Mouse (Mus musculus) heart, postnatal 25 days (tissue): ENCODE data around the gene Gyg. TPM values are rescaled to one million over a fixed set of nuclear protein-coding genes. Genes with fewer than 3 reads are reported as not detected.

Experiments
- DNase-seq: peaks from one replicate; pipeline ENCODE4 v3.0.0; 2022; ENCODE audit warnings: low spot score
- intact Hi-C: fragments of 180-260 bp; cut with DNase I; formaldehyde crosslinking; loops from one replicate; pipeline ENCODE4 v1.15.1; 2025
- total RNA-seq, 2 experiments: library from RNA; stranded (reverse); gene quantifications; 2 replicates each; pipeline ENCODE4 v1.2.3; 2021

Gene Gyg
- total RNA-seq = 100 to 1,000 TPM; 145 to 158 TPM

DNA sequence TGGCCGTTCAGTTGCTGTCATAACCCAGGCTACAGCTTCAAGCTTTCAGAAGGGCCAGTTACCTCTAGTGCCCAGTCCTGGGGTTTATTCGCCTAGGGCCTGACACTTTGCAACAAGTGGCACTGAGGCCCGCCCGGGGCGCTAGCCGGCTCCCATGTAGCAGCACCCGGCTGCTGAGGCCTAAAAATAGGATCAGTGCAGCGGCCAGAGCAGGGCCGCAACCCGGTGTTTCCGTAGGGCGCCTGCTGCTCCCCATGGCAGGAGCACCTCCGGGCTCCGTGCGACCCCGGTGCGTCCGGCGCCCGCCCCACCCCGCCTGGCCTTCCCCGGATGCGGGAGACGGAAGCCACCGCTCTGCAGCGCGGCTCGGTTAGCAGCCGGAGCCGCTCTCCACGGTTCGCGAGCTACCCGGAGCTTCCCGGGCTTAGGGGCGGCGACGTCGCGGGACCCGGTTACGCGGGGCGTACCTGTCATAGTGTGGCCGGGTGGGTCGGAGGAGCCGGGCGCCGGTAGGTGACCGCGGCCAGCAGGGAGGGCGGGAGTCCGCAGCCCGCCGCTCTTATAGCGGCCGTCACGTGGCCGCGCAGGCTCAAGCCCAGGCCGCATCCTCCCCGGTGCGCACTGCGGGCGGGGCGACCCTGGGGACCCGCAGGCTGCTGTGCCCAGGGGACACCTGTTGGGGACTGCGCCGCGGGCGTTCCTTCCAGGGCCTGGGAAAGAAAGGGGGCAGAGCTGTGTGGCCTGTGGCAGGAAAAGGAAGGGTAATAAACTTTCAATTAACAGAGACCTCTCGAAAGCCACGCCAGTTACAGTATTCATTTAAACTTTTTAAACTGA is at the start of gene Gyg:
TSS of gene Gyg (minus strand) at position 787 of the 837 bp plus-strand sequence.
- DNase-seq = peak; percentile 47
- intact Hi-C loops = loop anchor here (5.0 to 10.0 kb wide), 2 partner anchors 43 to 530 kb away; partner anchors contain the start of gene 1700064H15Rik

DNA sequence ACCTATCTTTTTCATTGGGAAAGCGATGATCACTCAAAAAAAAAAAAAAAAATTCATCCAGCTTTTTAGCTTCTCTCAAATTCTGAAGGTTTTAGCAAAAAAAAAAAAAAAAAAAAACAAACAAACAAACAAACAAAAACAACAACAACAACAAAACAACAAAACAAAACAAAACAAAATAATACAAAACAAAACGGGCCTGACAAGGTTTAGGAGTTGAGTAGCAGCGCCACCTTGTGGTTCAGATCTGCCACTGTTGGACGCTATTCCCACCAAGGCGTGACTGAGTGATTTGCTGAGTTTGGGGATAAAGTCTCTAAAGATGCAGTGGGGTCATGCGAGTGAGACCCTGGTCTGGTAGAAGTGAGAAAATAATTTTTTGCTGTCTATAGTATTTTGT is 43.8 kb upstream of the Gyg start:
- intact Hi-C loops = loop anchor here (5.0 kb wide), 2 partner anchors 47 to 192 kb away; no protein-coding TSS in a partner anchor
- DNase-seq = no peak

DNA sequence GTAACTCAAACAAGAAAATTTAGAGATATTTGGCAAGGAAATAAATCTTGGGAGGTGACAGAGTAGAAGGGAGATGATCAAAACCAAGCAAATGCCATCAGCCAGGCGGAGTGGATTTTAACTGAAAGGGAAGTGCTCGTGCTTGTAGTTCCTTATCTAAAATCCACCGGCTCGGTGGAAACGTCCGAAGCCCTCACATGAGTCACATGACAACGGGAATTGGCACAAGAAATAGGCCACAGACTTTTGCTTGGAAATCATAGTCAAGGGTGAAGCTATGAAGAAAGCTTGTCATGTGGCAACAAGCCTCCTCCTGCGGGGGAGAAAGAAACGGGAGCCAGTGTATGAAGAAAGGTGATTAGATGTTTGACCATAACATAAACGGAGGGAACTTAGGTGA is 42.8 kb upstream of the Gyg start:
- intact Hi-C loops = loop anchor here (5.0 kb wide), 2 partner anchors 46 to 191 kb away; no protein-coding TSS in a partner anchor
- DNase-seq = no peak

DNA sequence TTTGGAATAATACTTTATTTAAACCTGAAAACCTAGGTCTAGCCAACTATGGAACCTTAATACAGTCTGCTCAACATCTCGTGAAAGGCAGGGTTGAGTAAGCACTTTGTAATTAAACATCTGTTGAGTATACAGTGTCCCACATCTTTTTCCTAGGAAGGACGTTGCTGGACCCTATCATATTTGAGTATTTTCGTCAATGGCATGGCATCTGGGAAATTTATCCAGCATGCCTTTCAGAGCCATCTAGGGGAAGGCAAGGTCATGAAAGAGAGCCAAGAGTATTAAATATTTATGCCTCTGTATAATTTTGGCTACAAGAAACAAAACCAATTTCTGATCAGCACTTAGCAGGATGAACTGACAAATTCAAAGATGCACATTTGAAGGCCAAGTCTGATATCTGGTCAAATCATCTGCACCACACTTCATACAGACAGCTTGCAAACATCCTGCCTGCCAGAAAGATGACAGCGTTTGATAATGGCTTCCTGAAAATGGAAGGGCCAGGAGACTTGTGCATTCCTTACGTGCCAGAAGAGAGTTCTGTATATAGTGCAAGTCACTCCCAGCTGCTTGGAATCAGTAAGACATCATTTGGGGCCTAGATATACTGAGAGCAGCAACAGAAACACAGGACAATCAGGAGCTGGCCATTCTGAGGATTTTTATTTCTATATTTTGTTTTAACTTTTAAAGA is 34.0 kb upstream of the Gyg start:
- intact Hi-C loops = no loop called here

DNA sequence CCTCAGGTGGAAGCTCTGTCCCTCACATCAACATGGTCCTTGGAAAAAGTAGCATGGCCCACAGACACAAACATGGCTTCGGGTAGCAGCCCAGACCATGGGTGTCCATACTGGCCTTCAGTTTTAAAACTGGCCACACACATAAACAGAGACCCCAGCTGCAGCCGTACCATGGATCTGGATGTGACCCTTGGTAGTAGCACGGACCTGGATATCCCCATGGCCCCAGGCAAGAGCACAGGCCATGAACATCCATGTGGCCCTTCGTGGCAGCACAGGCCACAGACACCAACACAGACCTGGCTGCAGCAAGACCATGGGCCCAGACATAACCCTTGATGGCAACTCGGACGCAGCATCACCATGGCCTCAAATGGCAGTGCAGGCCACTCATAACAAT is 17.3 kb upstream of the Gyg start:
- DNase-seq = no peak
- intact Hi-C loops = no loop called here

More for the DNA sequence above, 34.0 kb upstream of the Gyg start:
- no peak for DNase-seq

DNA sequence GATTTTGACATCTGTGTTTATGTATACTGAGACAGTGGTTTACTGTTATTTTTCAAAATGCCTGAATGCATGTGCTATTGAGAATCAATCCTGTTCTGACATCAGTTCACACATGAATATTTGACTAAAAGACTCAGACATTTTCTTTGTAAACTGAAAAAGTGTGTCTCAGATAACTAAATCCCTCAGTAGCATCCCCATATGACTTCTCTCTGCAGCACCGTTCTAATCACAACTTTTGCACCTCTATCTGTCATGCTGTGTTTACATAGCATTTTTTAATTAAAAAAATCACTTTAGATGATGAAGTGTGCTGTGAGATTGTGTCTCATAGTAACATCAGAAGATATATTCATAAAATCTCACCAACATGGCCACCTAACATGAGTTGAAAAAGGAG is 12.4 kb upstream of the Gyg start:
- intact Hi-C loops = no loop called here
- no peak for DNase-seq

DNA sequence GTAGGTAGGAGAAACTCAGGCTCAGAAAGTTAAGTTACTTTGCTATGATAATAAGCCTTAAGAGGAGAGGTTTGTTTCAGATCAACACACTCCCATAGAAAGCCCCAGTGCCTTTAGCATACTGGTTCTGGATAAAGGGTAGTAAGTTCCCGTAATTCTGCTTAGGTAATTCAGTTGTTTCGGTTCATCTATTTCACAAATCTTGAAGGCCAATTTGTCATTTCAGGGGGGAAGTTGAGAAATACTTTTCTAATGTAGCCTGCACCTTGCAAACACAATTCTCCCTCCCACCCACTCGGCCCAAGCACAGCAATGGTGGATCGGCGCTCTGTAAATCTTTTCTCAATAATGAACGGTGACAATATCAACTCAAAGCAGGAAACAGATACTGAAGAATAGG is 359 bp upstream of the Gyg start:
- DNase-seq = no peak
- intact Hi-C loops = loop anchor here (10.0 kb wide), 1 partner anchor 531 kb away; the partner anchor contains the start of gene 1700064H15Rik

DNA sequence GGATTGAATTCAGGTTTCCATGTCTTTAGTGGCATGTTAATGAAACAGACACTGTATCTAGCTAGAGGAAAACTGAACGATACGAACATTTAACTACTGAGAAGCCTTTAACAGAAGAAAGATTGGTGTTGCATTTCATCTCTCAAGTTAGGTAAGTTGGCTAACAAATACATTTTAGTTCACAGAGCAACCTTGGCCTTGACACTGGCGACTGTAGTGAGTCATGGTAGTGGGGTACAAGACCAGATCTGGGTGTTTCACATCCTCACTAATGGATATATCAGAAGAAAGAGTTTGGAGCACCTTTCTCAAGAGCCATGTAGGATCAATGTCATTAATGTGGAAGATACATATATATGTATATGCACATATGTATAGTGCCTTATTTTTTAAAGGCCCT is 3.5 kb downstream of the Gyg start:
- no peak for DNase-seq
- intact Hi-C loops = loop anchor here (5.0 to 10.0 kb wide), 2 partner anchors 46 to 527 kb away; partner anchors contain the start of gene 1700064H15Rik

DNA sequence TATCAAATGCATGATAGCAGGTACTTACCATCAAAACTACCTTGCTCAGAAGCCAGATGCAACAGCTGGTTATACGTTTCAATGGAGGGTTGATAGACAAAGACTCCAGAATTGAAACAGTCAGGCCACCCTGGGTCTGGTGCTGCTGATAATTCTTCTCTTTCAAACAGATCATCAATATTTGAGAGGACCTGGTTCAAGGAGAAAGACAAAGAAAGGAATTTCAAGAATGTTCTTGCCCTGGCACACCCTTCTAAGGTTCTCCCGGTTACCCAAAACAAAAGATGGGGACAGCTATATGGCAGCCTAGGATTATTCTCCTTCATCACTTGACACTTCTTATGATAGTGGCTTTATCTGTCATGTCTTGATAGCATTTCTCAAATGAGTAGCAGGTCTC is 4.6 kb downstream of the Gyg start:
- no peak for DNase-seq
- intact Hi-C loops = loop anchor here (5.0 to 10.0 kb wide), 2 partner anchors 47 to 526 kb away; partner anchors contain the start of gene 1700064H15Rik

DNA sequence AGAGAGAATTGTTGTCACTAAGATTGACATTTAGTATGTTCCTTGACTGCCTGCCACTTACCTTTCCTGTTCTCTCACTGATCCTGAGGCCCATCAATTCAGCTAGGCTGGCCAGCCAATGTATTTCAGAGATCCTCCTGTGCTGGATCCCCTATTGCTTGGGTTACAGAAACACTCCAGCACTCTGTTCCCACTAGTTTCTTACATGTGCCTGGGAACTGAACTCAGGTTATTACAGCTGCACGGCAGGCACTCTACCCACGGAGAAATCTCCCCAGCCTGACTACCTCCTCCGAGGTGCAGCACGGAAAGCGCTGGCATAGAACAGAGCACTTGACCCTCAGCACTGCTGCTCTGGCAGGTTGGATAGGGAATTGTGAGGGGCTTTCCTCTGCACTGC is 7.5 kb downstream of the Gyg start:
- no peak for DNase-seq
- intact Hi-C loops = no loop called here

DNA sequence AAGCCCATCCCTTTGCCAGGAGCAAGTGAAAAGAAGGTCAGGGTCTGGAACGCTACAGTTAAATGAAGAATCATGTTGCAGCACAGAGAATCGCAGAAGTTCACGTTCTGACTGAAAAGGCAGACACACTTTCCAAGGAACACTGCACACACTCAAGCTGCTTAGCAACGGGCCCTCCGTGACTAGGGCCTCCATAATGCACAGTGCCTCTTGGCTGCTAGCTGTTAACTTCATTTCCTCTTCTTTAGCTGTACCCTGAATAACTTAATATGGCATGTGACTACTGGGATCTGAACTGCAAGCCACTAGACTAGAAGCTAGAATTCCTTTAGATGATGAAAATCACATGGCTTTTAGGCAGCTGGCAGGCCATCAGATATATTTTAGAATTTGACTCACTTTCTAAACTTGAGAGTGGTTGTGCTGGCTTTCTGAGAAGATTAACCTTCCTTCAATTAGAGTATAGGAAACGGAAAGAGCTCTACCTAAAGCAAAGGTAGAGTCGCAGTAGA is 8.2 kb downstream of the Gyg start:
- intact Hi-C loops = no loop called here
- no peak for DNase-seq

DNA sequence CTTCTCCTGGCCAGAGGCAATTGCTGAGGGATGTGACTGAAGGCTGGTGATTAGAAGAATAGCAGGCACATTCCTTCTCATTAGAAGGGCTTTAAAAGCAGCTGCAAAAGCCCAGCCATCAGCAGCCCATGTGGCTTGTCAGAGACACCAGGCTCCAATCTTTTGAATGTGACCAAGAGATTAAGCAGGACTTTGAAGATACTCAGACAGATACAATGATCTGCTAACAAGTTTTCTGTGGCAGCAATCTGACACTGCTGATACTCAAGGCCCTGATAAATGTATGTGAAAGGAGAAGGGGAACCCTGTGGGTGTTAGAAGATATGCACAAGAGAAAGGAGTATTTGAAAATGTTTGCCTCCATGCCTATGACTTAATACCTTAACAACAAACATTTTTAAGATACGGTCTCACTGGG is 9.4 kb downstream of the Gyg start:
- intact Hi-C loops = no loop called here
- DNase-seq = no peak

DNA sequence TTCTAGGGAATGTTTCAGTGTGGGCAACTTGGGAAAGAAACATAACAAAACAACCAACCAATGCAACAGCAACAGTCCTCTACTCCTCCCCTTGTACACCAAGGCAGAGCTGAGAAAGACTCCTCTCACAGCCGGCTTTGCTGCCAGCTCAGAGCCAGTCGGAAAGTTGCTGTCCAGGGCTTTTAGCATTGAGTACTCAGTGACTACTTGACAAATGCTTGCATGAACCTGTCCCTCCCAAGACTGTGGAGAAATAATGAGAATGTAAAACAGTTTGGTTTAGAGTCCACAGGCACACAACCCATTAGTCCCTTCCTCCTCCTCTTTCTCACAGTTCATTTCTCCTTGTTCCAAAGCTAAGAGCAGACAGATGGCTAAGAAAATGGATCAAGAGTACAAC is 10.7 kb downstream of the Gyg start:
- no peak for DNase-seq
- intact Hi-C loops = no loop called here

DNA sequence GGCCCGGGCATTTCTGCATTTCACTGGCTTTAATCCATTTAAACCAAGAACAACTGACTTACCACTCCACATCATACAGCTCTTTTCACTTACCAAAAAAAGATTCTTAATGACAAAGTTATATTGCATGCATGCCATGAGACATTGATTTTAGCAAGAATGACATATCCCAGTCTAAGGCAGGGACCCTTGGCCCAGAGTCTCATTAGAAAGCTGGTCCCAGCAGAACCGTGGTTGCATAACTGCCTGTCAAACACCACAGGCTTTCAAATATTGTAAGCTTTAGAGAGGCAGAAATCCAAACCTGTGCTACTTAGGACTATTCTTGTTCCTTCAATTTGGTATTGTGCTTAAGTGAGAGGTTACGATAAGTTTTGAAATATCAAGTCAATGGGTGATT is 11.4 kb downstream of the Gyg start:
- intact Hi-C loops = no loop called here
- DNase-seq = no peak

DNA sequence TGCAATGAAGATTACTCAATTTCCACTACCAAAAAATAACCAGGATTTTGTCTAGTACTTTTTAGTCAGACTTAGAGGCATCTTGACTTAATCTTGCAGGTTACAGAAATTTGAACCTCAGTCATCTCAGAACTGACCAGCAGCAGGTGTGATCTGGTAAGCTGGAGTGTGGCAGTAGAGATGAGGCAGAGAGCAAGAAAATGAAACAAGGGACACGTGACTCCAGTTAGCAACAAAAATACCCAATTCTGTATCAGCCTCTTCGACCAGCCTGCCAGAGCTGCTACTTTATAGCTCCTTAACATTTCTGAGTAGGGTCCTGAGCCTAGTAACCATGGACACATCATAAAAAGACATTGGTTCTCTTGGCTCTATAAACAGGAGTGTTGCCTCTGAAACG is 12.5 kb downstream of the Gyg start:
- DNase-seq = no peak
- intact Hi-C loops = no loop called here

DNA sequence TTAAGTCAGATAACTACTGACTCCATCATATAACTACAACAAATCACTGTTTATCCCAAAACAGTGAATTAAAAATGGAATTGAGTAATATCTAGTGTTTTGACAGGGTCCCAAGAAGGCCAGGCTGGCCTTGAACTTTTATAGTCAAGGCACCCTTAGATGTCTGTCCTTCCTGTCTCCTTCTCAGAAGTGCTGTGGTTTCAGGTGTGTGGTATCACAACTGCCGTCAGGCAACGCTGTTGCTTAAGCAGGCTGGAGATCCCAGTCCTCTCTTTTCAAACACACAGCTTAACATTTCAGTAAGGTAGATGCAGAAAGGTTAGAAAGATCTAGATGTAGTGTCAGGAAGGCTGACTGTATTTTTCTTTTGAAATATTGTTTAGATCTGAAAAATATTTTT is 13.0 kb downstream of the Gyg start:
- no peak for DNase-seq
- intact Hi-C loops = no loop called here

DNA sequence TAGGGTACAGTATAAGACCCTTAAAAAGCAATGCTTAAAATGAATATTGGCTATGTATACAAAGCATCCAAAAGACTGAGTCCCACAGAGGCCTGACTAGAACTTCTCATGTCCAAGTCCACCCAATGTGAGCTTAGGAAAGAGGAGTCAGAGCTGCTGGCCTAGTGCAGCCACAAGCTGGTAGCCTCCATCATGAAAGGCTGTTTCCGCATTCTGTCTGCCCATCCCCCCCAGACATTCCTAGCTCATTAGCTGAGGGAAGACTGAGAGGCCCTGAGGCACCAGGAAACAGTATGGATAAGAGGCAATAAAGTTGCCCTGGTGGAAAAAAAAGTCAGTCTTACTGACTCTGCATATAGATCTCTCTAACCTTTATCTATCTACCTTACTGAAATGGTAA is 13.4 kb downstream of the Gyg start:
- intact Hi-C loops = no loop called here
- DNase-seq = no peak

DNA sequence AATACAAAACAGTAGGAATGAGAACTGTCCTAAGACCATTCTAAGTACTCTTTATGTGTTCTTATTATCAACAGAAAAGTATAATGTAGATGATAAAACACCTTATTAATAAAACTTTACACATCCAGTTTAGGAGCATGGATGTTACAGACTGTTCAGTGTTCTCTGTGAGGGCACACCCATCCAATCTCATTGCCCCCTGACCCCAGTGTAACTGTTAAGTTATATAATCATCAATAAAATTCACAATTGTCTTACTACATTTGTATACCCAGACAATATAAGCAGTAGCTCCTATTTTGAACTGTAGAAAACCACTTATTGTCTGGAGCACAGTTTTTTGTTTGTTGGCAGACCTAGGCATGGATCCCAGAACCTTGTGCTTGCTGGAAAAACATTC is 13.9 kb downstream of the Gyg start:
- no peak for DNase-seq
- intact Hi-C loops = no loop called here

DNA sequence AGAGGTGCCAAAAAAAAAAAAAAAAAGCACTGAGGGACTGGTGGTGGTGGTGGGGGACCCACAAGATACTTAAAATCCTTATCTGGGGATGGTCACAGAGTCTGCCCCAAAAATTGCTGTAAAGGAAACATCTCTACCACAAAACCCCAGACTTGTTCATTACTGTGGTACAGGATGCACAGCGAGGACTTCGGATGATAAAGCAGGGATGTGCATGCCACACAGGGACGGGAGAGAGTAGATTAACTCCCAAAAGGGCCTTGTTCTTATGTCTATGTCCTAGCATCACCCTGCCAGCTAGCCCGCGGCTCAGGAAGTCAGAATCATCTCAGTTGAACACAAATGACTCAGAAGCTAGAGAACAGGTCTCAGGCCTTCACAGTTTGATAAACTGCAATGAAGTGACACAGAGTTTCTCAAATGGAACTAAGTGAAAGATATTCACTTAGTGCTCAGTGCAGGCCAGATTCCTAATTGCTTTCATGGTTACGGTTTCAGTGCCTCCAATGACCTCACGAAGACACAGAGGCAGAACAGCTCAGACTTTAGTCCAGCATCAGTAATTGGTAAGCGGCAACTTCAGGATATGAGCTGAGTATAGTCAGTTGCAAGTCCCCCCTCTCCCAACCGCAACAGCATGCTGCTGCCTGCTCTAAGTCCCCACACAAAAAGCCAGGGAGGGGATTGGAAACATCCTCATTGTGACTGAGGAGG is 18.1 kb downstream of the Gyg start:
- no peak for DNase-seq
- intact Hi-C loops = no loop called here

DNA sequence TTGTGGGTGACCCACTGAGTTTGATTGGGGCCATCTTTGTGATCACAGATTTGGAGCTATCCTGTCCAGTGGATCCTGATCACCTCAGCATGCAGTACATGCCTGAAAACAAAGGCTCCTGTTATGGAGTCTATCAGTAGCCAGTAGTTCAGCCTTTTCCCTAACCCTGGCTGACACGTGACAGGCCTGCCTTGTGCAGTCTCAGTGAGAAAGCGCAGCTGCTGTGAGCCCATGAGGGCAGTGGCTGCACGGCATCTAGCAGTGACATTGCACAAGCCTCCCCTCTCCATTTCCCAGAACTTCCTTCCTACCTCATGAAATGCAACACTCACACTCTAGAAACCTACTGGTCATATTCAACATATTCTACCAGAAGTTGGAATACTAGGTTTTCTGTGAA is 20.6 kb downstream of the Gyg start:
- intact Hi-C loops = no loop called here

More for the DNA sequence above, 20.6 kb downstream of the Gyg start:
- DNase-seq = no peak
